Mouse (Mus musculus): ENCODE results near the gene 6030458C11Rik.

The 6030458C11Rik gene

GRCm38 (mm10) chr15:12824197-12824952 is at the start of gene 6030458C11Rik, which contains the start of gene Drosha:
Gene 6030458C11Rik (minus strand): TSS chr15:12824649.
Gene Drosha (plus strand): TSS chr15:12824815.
- peak; percentile 99 to 100 for DNase-seq

- DNase-seq, result no peak
These were observed 42.8 kb upstream of the 6030458C11Rik start for GRCm38 (mm10) chr15:12867269-12867668.

- no peak for DNase-seq
These were observed 41.3 kb upstream of the 6030458C11Rik start for GRCm38 (mm10) chr15:12865595-12866314.

GRCm38 (mm10) chr15:12863669-12864068 is 39.2 kb upstream of the 6030458C11Rik start:
- DNase-seq, result no peak

GRCm38 (mm10) chr15:12862061-12862460 is 37.6 kb upstream of the 6030458C11Rik start:
- no peak for DNase-seq

- no peak for DNase-seq
These were observed 34.2 kb upstream of the 6030458C11Rik start for GRCm38 (mm10) chr15:12858645-12859044.

- DNase-seq, result no peak
These were observed 33.5 kb upstream of the 6030458C11Rik start for GRCm38 (mm10) chr15:12857840-12858516.

- DNase-seq, result no peak
These were observed 32.3 kb upstream of the 6030458C11Rik start for GRCm38 (mm10) chr15:12856780-12857179.

- DNase-seq, result no peak
These were observed 29.0 kb upstream of the 6030458C11Rik start for GRCm38 (mm10) chr15:12853471-12853870.

- no peak for DNase-seq
These were observed 24.9 kb upstream of the 6030458C11Rik start for GRCm38 (mm10) chr15:12849373-12849772.

GRCm38 (mm10) chr15:12848196-12848975 is 23.9 kb upstream of the 6030458C11Rik start:
- DNase-seq, result no peak

GRCm38 (mm10) chr15:12842833-12843232 is 18.4 kb upstream of the 6030458C11Rik start:
- no peak for DNase-seq

GRCm38 (mm10) chr15:12840737-12841136 is 16.3 kb upstream of the 6030458C11Rik start:
- no peak for DNase-seq

- no peak for DNase-seq
These were observed 9.8 kb upstream of the 6030458C11Rik start for GRCm38 (mm10) chr15:12834231-12834630.

GRCm38 (mm10) chr15:12833385-12833784 is 8.9 kb upstream of the 6030458C11Rik start:
- DNase-seq, result no peak

- no peak for DNase-seq
These were observed 8.2 kb upstream of the 6030458C11Rik start for GRCm38 (mm10) chr15:12832599-12832998.

- no peak for DNase-seq
These were observed 5.4 kb upstream of the 6030458C11Rik start for GRCm38 (mm10) chr15:12829878-12830277.

- no peak for DNase-seq
These were observed 959 bp upstream of the 6030458C11Rik start for GRCm38 (mm10) chr15:12825408-12825807.

- DNase-seq, result peak; percentile 35 to 58
These were observed 516 bp upstream of the 6030458C11Rik start for GRCm38 (mm10) chr15:12824965-12825364.

- DNase-seq, result no peak
These were observed 862 bp downstream of the 6030458C11Rik start for GRCm38 (mm10) chr15:12823455-12824119.

GRCm38 (mm10) chr15:12822416-12823395 is 1.7 kb downstream of the 6030458C11Rik start:
- no peak for DNase-seq

Data from kidney, postnatal 25 days (tissue).